ENCODE assay signal across 25 mouse cellular contexts in the genomic region with DNA sequence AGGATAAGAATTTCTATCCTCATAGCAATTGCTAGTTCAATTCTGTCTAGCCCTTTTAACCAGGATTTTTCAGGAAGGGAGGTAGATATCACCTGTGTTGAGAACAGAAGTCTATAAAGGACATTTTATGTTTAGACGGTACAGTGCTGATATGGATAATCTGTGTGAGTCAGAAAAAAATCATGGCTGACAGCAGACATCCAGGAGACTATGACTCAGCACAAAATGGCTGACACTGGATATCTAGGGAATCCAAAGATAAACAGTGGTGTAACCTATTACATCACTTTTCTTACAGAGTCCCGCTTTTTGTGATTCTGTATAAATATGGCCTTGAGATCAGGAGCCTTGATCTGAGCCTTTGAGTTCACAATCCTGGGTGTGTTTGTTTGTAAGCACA.
DNase-seq lines count a peak whose midpoint lies in the region; ATAC-seq and TF ChIP-seq lines count a peak whose summit lies in the region.
"Had no signal": no experiment of that assay in that cellular context is flagged by ENCODE, and none has a peak within 500 bp of the region (broad histone marks: within the 10 kb centered on the region; RNA-seq: fewer than 3 reads in every experiment).

No protein-coding gene starts in this region.

- 48% methylated on average over 2 of the region's 2 CpGs for WGBS in stomach, postnatal 0 days
- 91% methylated on average over 2 of the region's 2 CpGs for WGBS in midbrain, postnatal 0 days

- H3K27ac ChIP-seq in ES-E14 (ENCODE audit: insufficient read depth, low read depth, low read length, poor library complexity, severe bottlenecking), result no peak overlapping the region
- H3K27ac ChIP-seq in stomach, postnatal 0 days (replicated peaks), result no peak overlapping the region
- H3K27ac ChIP-seq in midbrain, postnatal 0 days (ENCODE audit: low read depth, low read length), result no peak overlapping the region

- H3K4me1 ChIP-seq in ES-E14 (ENCODE audit: control insufficient read depth in 2 of 2, insufficient read depth in 2 of 2, low read length in 2 of 2, poor library complexity in 1 of 2), result no peaks in the 10 kb centered on the region
- no peaks in the 10 kb centered on the region for H3K4me1 ChIP-seq in stomach, postnatal 0 days (replicated peaks; ENCODE audit: control insufficient read depth, insufficient read depth)
- H3K4me1 ChIP-seq in midbrain, postnatal 0 days (ENCODE audit: insufficient read depth, low read length), result no peaks in the 10 kb centered on the region

- no peaks in the 10 kb centered on the region for H3K27me3 ChIP-seq in stomach, postnatal 0 days (ENCODE audit: control insufficient read depth, insufficient read depth, low read length)
- no peaks in the 10 kb centered on the region for H3K27me3 ChIP-seq in midbrain, postnatal 0 days (ENCODE audit: insufficient read depth, low read length)
- H3K27me3 ChIP-seq: CH12.LX, Patski had no signal

- DNase-seq in 3T3-L1 (ENCODE audit: low read depth, low spot score) (peak; percentile 81), ES-E14 (ENCODE audit: low read depth, low spot score) (no peak), NIH3T3 (ENCODE audit: low read depth) (peak; percentile 60)
- DNase-seq in stomach, postnatal 0 days (ENCODE audit: low spot score), result no peak
- DNase-seq in spleen, postnatal 36 days (ENCODE audit: low spot score in 2 of 2), result no peak
- no peak for DNase-seq in midbrain, postnatal 0 days (ENCODE audit: low spot score)
- DNase-seq: adrenal gland, adult 2 months; adrenal gland, adult 8-10 months; adrenal gland, postnatal 10 days; adrenal gland, postnatal 14 days; adrenal gland, postnatal 25 days; adrenal gland, postnatal 36 days; B cell, adult 2 months; cerebellum, adult 11 months; cerebellum, adult 11-12 months; cerebellum, adult 18-20 months; cerebellum, adult 2 months; cerebellum, adult 8-10 months had no signal

- H3K4me2 ChIP-seq in stomach, postnatal 0 days (replicated peaks; ENCODE audit: low read depth), result no peak overlapping the region
- no peak overlapping the region for H3K4me2 ChIP-seq in midbrain, postnatal 0 days (ENCODE audit: low read depth, low read length, poor library complexity, severe bottlenecking)

- no peak for TF ChIP-seq EP300 in stomach, postnatal 0 days (optimal IDR thresholded peaks at IDR 0.05)

- H3K9ac ChIP-seq in ES-E14 (ENCODE audit: insufficient read depth, low read depth, low read length, poor library complexity, severe bottlenecking), result no peak overlapping the region
- no peak overlapping the region for H3K9ac ChIP-seq in stomach, postnatal 0 days (ENCODE audit: low read length)
- no peak overlapping the region for H3K9ac ChIP-seq in midbrain, postnatal 0 days (replicated peaks; ENCODE audit: low read length, poor library complexity, severe bottlenecking)

- no peak for TF ChIP-seq CTCF in stomach, postnatal 0 days (IDR thresholded peaks at IDR 0.05; ENCODE audit: low read depth)
- no peak for TF ChIP-seq CTCF in midbrain, postnatal 0 days (IDR thresholded peaks at IDR 0.05)

- in situ Hi-C loops in ES-E14 (cut with MboI; ENCODE audit: low sequenced_read_pairs in 2 of 2, unreplicated experiment in 2 of 2), result no loop called here

- H3K4me3 ChIP-seq in ES-E14 (ENCODE audit: insufficient read depth in 1 of 2, low read depth in 1 of 2, low read length in 2 of 2, poor library complexity in 1 of 2, severe bottlenecking in 1 of 2), result no peak overlapping the region
- H3K4me3 ChIP-seq in stomach, postnatal 0 days (ENCODE audit: low read depth, low read length), result no peak overlapping the region
- H3K4me3 ChIP-seq in midbrain, postnatal 0 days (ENCODE audit: low read depth, low read length), result no peak overlapping the region

- no peaks in the 10 kb centered on the region for H3K36me3 ChIP-seq in ES-E14 (ENCODE audit: control insufficient read depth, insufficient read depth, low read length, poor library complexity, severe bottlenecking)
- H3K36me3 ChIP-seq in stomach, postnatal 0 days (ENCODE audit: control insufficient read depth, insufficient read depth, low read length), result no peaks in the 10 kb centered on the region
- H3K36me3 ChIP-seq in midbrain, postnatal 0 days (ENCODE audit: insufficient read depth, low read length), result no peaks in the 10 kb centered on the region
- H3K36me3 ChIP-seq: G1E had no signal

- peak; percentile 60; the same call in 1 of the 2 replicates for ATAC-seq in stomach, postnatal 0 days (ENCODE audit: low FRiP score, low TSS enrichment)
- no peak for ATAC-seq in midbrain, postnatal 0 days (ENCODE audit: low FRiP score)
- no peak for ATAC-seq in megakaryocyte-erythroid progenitor cell, adult 5-6 weeks (replicated peaks; ENCODE audit: low FRiP score, low TSS enrichment, poor library complexity, severe bottlenecking)
- ATAC-seq in frontal cortex, adult (ENCODE audit: low TSS enrichment), result no peak
- ATAC-seq: activated CD4-positive, CD25-positive, alpha-beta regulatory T cell, adult 4 months; CD4-positive, CD25-positive, alpha-beta regulatory T cell, adult 4 months; Patski had no signal

- no peaks in the 10 kb centered on the region for H3K9me3 ChIP-seq in ES-E14 (ENCODE audit: control insufficient read depth, insufficient read depth, low read depth, low read length)
- H3K9me3 ChIP-seq in stomach, postnatal 0 days (ENCODE audit: control insufficient read depth, low read length), result no peaks in the 10 kb centered on the region
- H3K9me3 ChIP-seq in midbrain, postnatal 0 days (ENCODE audit: low read length), result 0 out of 2 replicates have a peak, but pooled peaks cover 3% of the 10 kb centered on the region

TF ChIP-seq in ES-E14, 5 proteins besides CTCF, POLR2A, EP300 and RAD21:
- TF ChIP-seq ZNF384 (IDR thresholded peaks at IDR 0.05; ENCODE audit: low read depth, low read length) (no peak), CHD2 (IDR thresholded peaks at IDR 0.05; ENCODE audit: low read depth, low read length) (no peak), HCFC1 (IDR thresholded peaks at IDR 0.05; ENCODE audit: borderline replicate concordance, insufficient read depth, low read length) (no peak), ZC3H11A (IDR thresholded peaks at IDR 0.05; ENCODE audit: borderline replicate concordance, low read depth, low read length) (no peak), MAFK (IDR thresholded peaks at IDR 0.05; ENCODE audit: insufficient read depth, low read depth, low read length) (peak; percentile 66)

Comparison
In these comparisons a context has a peak if more than half of its experiments do, and no peak if none do; other contexts are left out.
1. DNase-seq: peak in 3T3-L1 (single experiment) and NIH3T3 (single experiment); none in ES-E14 (single experiment), stomach, postnatal 0 days (single experiment), spleen, postnatal 36 days (0 of 2) and midbrain, postnatal 0 days (single experiment).